Mouse (Mus musculus): Measurements from ENCODE around the gene Gnao1.
A peak's percentile ranks its signal among the peaks of the same experiment; 100 is the strongest.

GRCm38 (mm10) chr8:93812566-93813404, 3.0 kb downstream of the Gnao1 start:
- TF ChIP-seq CTCF (IDR thresholded peaks at IDR 0.05; ENCODE audit: extremely low read depth, insufficient read depth, low read length): no peak
- TF ChIP-seq POLR2A (IDR thresholded peaks at IDR 0.05; ENCODE audit: extremely low read depth, insufficient read depth, low read length): peak; percentile 21; the same call in 1 of the 2 replicates

Measured in cortical plate, adult 2 months (tissue).